Mouse (Mus musculus): ENCODE data around the gene Stt3b.

DNA sequence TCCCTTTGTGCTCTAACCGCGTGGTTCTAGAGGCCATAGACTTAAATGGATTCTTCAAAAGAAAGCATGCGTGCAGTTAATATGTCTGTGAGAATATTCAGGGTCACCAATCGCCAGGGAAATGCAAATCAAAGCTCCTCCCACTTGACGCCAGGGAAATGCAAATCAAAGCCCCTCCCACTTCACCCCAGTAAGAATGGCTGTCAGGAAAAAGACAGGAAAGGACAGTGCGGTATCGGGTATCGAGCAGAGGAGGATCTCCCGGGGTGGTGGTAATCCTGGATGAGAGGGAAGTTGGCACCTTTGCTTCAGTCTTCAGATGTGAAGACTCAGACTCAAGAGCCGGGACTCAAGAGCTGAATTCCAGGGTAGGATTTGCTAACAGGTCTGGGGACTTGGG is 4.3 kb upstream of the Stt3b start:
- TF ChIP-seq POLR2A (IDR thresholded peaks at IDR 0.05; ENCODE audit: insufficient read depth, low read depth, low read length) (no peak), CTCF (IDR thresholded peaks at IDR 0.05; ENCODE audit: insufficient read depth, low read depth, low read length) (no peak)
